Mouse (Mus musculus): Measurements from ENCODE around the gene Fam107b. TPM values are rescaled to one million over a fixed set of nuclear protein-coding genes. Genes with fewer than 3 reads are reported as not detected.

The Fam107b gene
- 38.3 and 39.0 TPM in 2 replicates for polyA plus RNA-seq (2012; ENCODE audit: insufficient read depth, insufficient read length, missing spikeins)

- TF ChIP-seq POLR2A (IDR thresholded peaks at IDR 0.05; ENCODE audit: borderline replicate concordance, low read depth, low read length) (no peak), CTCF (IDR thresholded peaks at IDR 0.05; ENCODE audit: low read depth, low read length) (no peak)
- H3K4me1 ChIP-seq (ENCODE audit: control insufficient read depth, insufficient read depth, low read length): peaks cover 2% of the 10 kb centered on the region; the same call in 1 of the 2 replicates
- H3K4me3 ChIP-seq (ENCODE audit: insufficient read depth, low read length): no peak within 1 kb of the TSS
- no peak within 1 kb of the TSS for H3K27ac ChIP-seq (ENCODE audit: insufficient read depth, low read depth, low read length)
These were observed at the start of gene Fam107b for GRCm38 (mm10) chr2:3570186-3570585. TSS of gene Fam107b (plus strand) at chr2:3570488.

DNA sequence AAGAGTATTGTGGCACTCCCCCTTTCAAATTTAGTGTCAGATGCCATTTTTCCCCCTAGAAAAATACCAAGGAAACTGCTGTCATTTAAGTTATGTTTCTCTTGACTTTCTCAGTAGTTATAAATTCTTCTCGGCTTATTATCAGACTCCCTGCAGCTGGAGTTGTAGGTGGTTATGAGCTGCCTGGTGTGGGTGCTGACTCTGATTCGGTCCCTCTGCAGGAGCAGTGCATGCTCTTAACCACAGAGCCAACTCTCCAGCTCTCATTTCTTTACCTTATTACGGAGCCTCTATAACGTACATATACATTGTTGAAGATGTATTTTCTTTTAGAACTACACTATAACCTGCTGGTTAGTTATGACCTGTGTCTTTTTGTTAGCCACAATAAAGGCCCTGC, 47.7 kb upstream of the Fam107b start:
- H3K27ac ChIP-seq (ENCODE audit: insufficient read depth, low read depth, low read length): no peak overlapping the region
- no peak overlapping the region for H3K4me3 ChIP-seq (ENCODE audit: insufficient read depth, low read length)
- TF ChIP-seq POLR2A (IDR thresholded peaks at IDR 0.05; ENCODE audit: borderline replicate concordance, low read depth, low read length): no peak
- TF ChIP-seq CTCF (IDR thresholded peaks at IDR 0.05; ENCODE audit: low read depth, low read length): no peak
- peaks cover 13% of the 10 kb centered on the region for H3K4me1 ChIP-seq (ENCODE audit: control insufficient read depth, insufficient read depth, low read length)

GRCm38 (mm10) chr2:3526288-3526687, 44.0 kb upstream of the Fam107b start:
- H3K4me3 ChIP-seq (ENCODE audit: insufficient read depth, low read length): no peak overlapping the region
- no peak for TF ChIP-seq CTCF (IDR thresholded peaks at IDR 0.05; ENCODE audit: low read depth, low read length)
- no peak for TF ChIP-seq POLR2A (IDR thresholded peaks at IDR 0.05; ENCODE audit: borderline replicate concordance, low read depth, low read length)

DNA sequence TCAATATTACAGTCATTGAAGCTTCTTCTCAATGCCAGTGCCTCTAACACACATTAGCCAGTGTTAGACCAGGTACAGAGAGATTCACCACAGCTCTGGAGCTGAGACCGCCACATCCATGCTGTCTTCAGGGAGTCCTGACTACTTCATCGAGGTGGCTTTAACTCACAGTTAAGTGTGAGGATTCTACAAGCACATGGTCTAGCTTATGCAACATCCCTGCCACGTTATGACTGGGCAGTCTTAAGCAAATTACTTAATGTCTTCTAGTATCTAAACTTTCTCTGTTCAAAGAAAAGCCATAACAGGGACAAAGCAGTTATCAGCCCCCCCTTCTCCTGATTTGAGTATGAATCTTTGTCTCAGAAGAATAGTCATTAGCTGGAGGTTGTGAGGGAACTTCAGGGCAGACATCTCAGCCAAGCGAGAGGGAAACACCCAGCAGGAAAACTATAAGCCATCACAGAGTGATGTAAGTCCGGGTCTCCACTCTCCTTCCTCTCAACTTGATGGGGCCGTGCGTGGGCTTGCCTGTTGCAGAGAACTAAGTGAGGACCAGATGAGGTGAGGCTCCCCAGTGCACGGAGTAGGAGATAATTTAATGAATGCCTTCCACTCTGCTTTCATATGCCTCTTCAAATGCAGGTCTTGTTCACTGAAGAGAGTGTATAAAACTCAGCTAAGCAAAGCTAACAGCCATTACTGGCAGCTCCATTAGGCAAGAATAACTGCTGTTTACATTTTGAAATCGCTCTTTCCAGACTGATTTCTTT, 28.8 kb upstream of the Fam107b start:
- Histone ChIP-seq H3K27ac (ENCODE audit: insufficient read depth, low read depth, low read length) (no peak overlapping the region), H3K4me3 (ENCODE audit: insufficient read depth, low read length) (no peak overlapping the region), H3K4me1 (ENCODE audit: control insufficient read depth, insufficient read depth, low read length) (0 out of 2 replicates have a peak, but pooled peaks cover 2% of the 10 kb centered on the region)
- TF ChIP-seq CTCF (IDR thresholded peaks at IDR 0.05; ENCODE audit: low read depth, low read length) (no peak), POLR2A (IDR thresholded peaks at IDR 0.05; ENCODE audit: borderline replicate concordance, low read depth, low read length) (no peak)

More at GRCm38 (mm10) chr2:3526288-3526687, 44.0 kb upstream of the Fam107b start:
- H3K4me1 ChIP-seq (ENCODE audit: control insufficient read depth, insufficient read depth, low read length): peaks cover 3% of the 10 kb centered on the region; the same call in 1 of the 2 replicates
- no peak overlapping the region for H3K27ac ChIP-seq (ENCODE audit: insufficient read depth, low read depth, low read length)

- H3K27ac ChIP-seq (ENCODE audit: insufficient read depth, low read depth, low read length): no peak overlapping the region
- TF ChIP-seq POLR2A (IDR thresholded peaks at IDR 0.05; ENCODE audit: borderline replicate concordance, low read depth, low read length): no peak
- no peak for TF ChIP-seq CTCF (IDR thresholded peaks at IDR 0.05; ENCODE audit: low read depth, low read length)
- H3K4me3 ChIP-seq (ENCODE audit: insufficient read depth, low read length): no peak overlapping the region
- 0 out of 2 replicates have a peak, but pooled peaks cover 2% of the 10 kb centered on the region for H3K4me1 ChIP-seq (ENCODE audit: control insufficient read depth, insufficient read depth, low read length)
These were observed 24.2 kb upstream of the Fam107b start for GRCm38 (mm10) chr2:3546055-3546454.

DNA sequence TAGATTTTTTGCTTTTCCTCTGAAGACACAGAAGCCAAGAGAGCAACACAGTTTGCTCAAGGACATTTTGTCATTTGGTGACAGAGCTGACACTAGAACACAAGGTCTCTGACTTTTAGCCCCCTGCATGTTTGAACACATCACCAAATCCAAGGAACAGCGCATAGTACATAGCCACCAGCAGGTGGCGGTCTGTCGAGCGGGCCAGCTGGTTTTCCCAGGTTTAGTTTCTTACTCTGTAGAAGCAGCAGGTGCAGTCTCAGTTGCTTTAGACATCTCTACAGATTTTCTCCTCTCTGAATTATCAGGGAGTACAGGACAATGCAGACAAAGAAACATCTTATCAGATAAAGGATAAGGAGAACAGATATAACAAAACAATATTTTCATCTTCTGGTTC, 23.7 kb upstream of the Fam107b start:
- no peak overlapping the region for H3K4me3 ChIP-seq (ENCODE audit: insufficient read depth, low read length)
- H3K4me1 ChIP-seq (ENCODE audit: control insufficient read depth, insufficient read depth, low read length): no peaks in the 10 kb centered on the region
- H3K27ac ChIP-seq (ENCODE audit: insufficient read depth, low read depth, low read length): no peak overlapping the region
- no peak for TF ChIP-seq POLR2A (IDR thresholded peaks at IDR 0.05; ENCODE audit: borderline replicate concordance, low read depth, low read length)
- TF ChIP-seq CTCF (IDR thresholded peaks at IDR 0.05; ENCODE audit: low read depth, low read length): peak; percentile 88

- peaks cover 2% of the 10 kb centered on the region; the same call in 1 of the 2 replicates for H3K4me1 ChIP-seq (ENCODE audit: control insufficient read depth, insufficient read depth, low read length)
- TF ChIP-seq CTCF (IDR thresholded peaks at IDR 0.05; ENCODE audit: low read depth, low read length) (no peak), POLR2A (IDR thresholded peaks at IDR 0.05; ENCODE audit: borderline replicate concordance, low read depth, low read length) (no peak)
- H3K27ac ChIP-seq (ENCODE audit: insufficient read depth, low read depth, low read length): no peak overlapping the region
- no peak overlapping the region for H3K4me3 ChIP-seq (ENCODE audit: insufficient read depth, low read length)
These were observed 318 bp downstream of the Fam107b start for GRCm38 (mm10) chr2:3570606-3571005.

DNA sequence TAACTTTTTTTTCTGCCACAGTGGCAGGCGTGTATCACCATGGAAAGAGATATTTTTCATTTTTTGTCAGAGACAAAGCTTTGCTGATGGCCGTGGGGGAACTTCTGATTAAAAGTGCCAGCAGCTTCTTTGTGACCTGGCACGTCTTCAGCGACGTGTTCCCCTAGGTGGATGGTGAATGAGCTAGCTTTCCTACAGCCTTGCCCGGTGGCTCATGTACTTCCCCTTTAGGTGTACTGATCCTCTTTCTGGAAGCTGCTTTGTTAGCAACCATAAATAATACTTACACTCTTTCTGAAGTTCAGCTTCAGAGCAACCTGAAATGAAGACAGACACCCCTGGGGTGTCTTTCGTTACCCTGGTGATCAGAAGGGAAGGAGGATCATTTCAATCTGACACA, 3.6 kb downstream of the Fam107b start:
- no peak overlapping the region for H3K27ac ChIP-seq (ENCODE audit: insufficient read depth, low read depth, low read length)
- peaks cover 2% of the 10 kb centered on the region; the same call in 1 of the 2 replicates for H3K4me1 ChIP-seq (ENCODE audit: control insufficient read depth, insufficient read depth, low read length)
- no peak overlapping the region for H3K4me3 ChIP-seq (ENCODE audit: insufficient read depth, low read length)
- no peak for TF ChIP-seq POLR2A (IDR thresholded peaks at IDR 0.05; ENCODE audit: borderline replicate concordance, low read depth, low read length)
- TF ChIP-seq CTCF (IDR thresholded peaks at IDR 0.05; ENCODE audit: low read depth, low read length): no peak

DNA sequence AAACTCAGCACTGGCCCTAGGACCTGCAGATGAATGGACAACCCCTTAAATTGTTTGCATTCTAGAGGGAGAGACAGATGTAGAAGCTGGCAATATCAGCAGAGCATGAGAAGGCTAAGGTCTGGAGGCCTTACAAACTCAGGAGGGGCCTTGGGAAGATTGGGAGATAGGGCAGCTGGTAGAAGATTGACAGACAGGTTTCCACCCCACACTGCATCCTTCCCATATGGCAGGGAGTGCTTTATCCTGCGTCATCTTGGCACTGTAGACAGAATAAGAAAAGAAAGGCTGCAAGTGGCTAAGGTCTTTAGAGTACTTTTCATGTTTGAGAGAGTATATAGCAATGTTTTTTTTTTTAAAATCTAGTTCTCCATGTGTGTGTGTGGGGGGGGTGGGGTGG, 4.9 kb downstream of the Fam107b start:
- Histone ChIP-seq H3K4me1 (ENCODE audit: control insufficient read depth, insufficient read depth, low read length) (peaks cover 8% of the 10 kb centered on the region), H3K4me3 (ENCODE audit: insufficient read depth, low read length) (no peak overlapping the region), H3K27ac (ENCODE audit: insufficient read depth, low read depth, low read length) (no peak overlapping the region)
- TF ChIP-seq POLR2A (IDR thresholded peaks at IDR 0.05; ENCODE audit: borderline replicate concordance, low read depth, low read length) (no peak), CTCF (IDR thresholded peaks at IDR 0.05; ENCODE audit: low read depth, low read length) (no peak)

DNA sequence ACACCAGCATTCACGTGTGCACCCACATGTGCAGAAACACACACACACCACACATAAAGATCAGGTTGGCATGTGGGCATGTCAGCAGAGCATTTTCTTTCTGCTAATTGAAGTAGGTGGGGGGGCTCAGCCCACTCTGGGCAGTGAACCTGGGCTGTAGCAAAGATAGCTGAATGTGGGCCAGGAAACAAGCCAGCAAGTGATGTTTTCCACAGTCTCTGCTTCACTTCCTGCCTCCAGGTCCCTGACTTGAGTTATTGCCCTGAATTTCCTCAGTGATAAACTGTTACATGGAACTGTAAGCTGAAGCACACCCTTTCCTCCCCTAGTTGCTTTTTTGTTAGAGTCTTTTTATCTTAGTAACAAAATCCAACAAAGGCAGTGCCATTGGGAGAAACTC, 6.1 kb downstream of the Fam107b start:
- Histone ChIP-seq H3K4me3 (ENCODE audit: insufficient read depth, low read length) (no peak overlapping the region), H3K27ac (ENCODE audit: insufficient read depth, low read depth, low read length) (no peak overlapping the region), H3K4me1 (ENCODE audit: control insufficient read depth, insufficient read depth, low read length) (peaks cover 8% of the 10 kb centered on the region)
- TF ChIP-seq CTCF (IDR thresholded peaks at IDR 0.05; ENCODE audit: low read depth, low read length): no peak
- no peak for TF ChIP-seq POLR2A (IDR thresholded peaks at IDR 0.05; ENCODE audit: borderline replicate concordance, low read depth, low read length)

Measured in bone marrow macrophage, adult 2 months (primary cell).